Mouse (Mus musculus): ENCODE results near the gene Adnp.

DNA sequence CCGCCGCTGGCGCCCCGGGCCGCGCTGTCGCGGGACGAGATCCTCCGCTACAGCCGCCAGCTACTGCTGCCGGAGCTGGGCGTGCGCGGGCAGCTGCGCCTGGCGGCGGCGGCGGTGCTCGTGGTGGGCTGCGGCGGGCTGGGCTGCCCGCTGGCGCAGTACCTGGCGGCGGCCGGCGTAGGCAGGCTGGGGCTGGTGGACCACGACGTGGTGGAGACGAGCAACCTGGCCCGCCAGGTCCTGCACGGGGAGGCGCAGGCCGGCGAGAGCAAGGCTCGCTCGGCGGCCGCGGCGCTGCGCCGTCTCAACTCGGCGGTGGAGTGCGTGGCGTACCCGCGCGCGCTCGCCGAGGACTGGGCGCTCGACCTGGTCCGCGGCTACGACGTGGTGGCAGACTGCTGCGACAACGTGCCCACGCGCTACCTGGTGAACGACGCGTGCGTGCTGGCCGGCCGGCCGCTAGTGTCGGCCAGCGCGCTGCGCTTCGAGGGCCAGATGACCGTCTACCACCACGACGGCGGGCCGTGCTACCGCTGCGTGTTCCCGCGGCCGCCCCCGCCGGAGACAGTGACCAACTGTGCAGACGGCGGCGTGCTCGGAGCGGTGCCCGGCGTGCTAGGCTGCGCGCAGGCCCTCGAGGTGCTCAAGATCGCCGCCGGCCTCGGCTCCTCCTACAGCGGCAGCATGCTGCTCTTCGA lies 24.0 kb upstream of the Adnp start:
- no peak for TF ChIP-seq CHD2 (IDR thresholded peaks at IDR 0.05; ENCODE audit: low read depth, low read length)
- no peak for TF ChIP-seq ZC3H11A (IDR thresholded peaks at IDR 0.05; ENCODE audit: borderline replicate concordance, low read depth, low read length)
